Mouse (Mus musculus) C2C12 (cell line): Measurements from ENCODE around the gene Lyrm1. TPM values are rescaled to one million over a fixed set of nuclear protein-coding genes. Genes with fewer than 3 reads are reported as not detected.

Experiments used
- H3K27me3 ChIP-seq: one replicate; pipeline ENCODE4 v1.6.1; 2011; ENCODE audit not compliant: control insufficient read depth, insufficient read depth, insufficient read length
- H3K36me3 ChIP-seq: one replicate; pipeline ENCODE4 v1.6.1; 2011; ENCODE audit not compliant: control insufficient read depth, insufficient read depth
- H3K4me3 ChIP-seq: one replicate; pipeline ENCODE4 v1.5.1; 2011; ENCODE audit warnings: mild to moderate bottlenecking, control low read depth; ENCODE audit not compliant: poor library complexity, insufficient read depth, severe bottlenecking
- H3K79me2 ChIP-seq: one replicate; pipeline ENCODE4 v1.6.1; 2011; ENCODE audit not compliant: control insufficient read depth, insufficient read depth
- H3K79me3 ChIP-seq: one replicate; pipeline ENCODE4 v1.6.1; 2011; ENCODE audit warnings: low read depth, control low read depth
- H3ac ChIP-seq: one replicate; pipeline ENCODE3; 2011; ENCODE audit warnings: low read depth; ENCODE audit not compliant: control insufficient read depth, insufficient read length
- CEBPB ChIP-seq: IDR thresholded peaks from one replicate; pipeline ENCODE4 v1.6.1; 2011; ENCODE audit warnings: low read depth, mild to moderate bottlenecking, control low read depth, moderate library complexity
- CTCF ChIP-seq: IDR thresholded peaks from one replicate; pipeline ENCODE4 v1.5.1; 2011; ENCODE audit not compliant: control insufficient read depth, insufficient read depth, insufficient read length
- FOSL1 ChIP-seq: IDR thresholded peaks from one replicate; pipeline ENCODE4 v1.8.0; 2011; ENCODE audit warnings: mild to moderate bottlenecking, low read length; ENCODE audit not compliant: poor library complexity, insufficient read depth, severe bottlenecking
- MAX ChIP-seq: IDR thresholded peaks from one replicate; pipeline ENCODE4 v1.6.1; 2011; ENCODE audit warnings: mild to moderate bottlenecking, control low read depth
- MYOD1 ChIP-seq: IDR thresholded peaks from one replicate; pipeline ENCODE4 v1.6.1; 2011; ENCODE audit warnings: low read depth; ENCODE audit not compliant: control insufficient read depth, insufficient read length
- MYOG ChIP-seq: IDR thresholded peaks from one replicate; pipeline ENCODE4 v1.6.1; 2011; ENCODE audit not compliant: control insufficient read depth, insufficient read length; ENCODE audit errors: extremely low read depth
- USF1 ChIP-seq: IDR thresholded peaks from one replicate; pipeline ENCODE4 v1.6.1; 2011; ENCODE audit warnings: low read depth, mild to moderate bottlenecking, control low read depth, moderate library complexity
- polyA plus RNA-seq: library from polyadenylated mRNA; unstranded; fragments of >200 nt; fragmentation: generic; extraction: Trizol; gene quantifications from one replicate; pipeline ENCODE4 v1.2.1, GENCODE M21; 2012; ENCODE audit warnings: missing spikeins

Gene Lyrm1
- polyA plus RNA-seq, 1 experiment: 2.2 TPM

DNA sequence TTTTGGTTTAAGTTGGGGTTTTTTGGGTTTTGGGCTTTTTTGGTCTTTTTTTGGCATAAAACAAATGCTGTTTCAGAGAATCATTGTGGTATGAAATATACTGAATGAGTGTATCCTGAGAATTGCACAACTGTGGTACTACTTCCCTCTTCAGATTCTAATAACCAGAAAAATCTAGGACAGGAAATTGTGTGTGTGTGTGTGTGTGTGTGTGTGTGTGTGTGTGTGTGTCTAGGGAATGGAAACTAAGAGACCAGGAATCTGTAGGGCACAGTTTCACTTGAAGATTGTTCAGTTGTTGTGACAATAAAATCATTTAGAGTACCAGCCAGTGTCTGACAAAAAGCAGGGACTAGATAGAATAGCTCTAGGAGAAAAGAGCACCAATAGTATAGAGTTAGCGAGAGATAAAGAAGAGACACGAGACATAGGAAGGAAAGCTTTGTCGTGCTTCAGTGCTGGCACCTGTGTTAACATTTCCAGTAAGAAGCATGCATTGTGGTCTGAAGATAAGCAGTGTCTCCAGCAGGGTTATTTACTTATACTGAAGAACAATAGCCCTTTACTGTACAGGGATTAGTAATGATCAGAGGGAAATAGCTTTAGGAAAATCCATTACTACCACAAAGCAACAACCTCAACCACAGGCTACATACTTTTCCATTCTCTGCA, 3.9 kb downstream of the Lyrm1 start:
- H3K4me3 ChIP-seq: no peak overlapping the region
- no peak for TF ChIP-seq FOSL1
- TF ChIP-seq CEBPB: no peak
- no peak for TF ChIP-seq CTCF
- TF ChIP-seq USF1: no peak
- TF ChIP-seq MYOD1: no peak
- no peak for TF ChIP-seq MYOG
- no peak for TF ChIP-seq MAX
- H3K27me3 ChIP-seq: no peaks in the 10 kb centered on the region
- no peaks in the 10 kb centered on the region for H3K36me3 ChIP-seq
- H3K79me2 ChIP-seq: peaks cover 9% of the 10 kb centered on the region
- no peak overlapping the region for H3ac ChIP-seq
- H3K79me3 ChIP-seq: no peaks in the 10 kb centered on the region

DNA sequence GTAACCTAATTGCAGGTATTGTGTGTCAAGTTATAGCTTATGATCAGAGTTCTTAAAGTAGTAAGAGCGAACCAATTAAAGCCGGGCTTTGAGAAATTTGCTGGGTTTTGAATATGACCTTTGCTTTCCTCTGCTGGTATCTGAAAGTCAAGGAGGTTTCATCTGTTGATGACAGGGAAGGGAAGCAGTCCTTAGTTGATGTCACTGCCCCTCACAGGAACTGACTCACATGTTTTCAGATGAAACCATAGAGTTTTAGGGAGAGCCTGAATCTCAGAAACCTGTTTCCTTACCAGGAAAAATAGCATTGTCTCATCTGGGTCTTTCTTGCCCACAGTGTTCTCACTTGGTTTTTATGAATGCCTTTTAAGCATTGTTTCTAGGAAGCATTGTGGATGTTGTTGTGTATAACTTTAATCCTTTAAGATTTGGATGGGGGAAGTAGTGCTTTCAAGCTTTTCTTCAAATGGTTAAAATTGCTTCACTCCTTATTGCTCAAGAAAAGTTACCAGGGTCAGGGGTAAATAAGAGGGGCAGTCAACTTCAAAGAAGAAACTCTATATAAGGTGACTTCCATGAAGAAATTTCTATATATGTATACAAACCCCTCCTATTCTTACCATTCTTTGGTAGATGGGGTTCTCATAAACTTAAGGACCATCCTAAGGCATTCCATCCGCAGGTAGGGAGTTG, 11.0 kb downstream of the Lyrm1 start:
- H3K79me3 ChIP-seq: no peaks in the 10 kb centered on the region
- no peak overlapping the region for H3K4me3 ChIP-seq
- no peaks in the 10 kb centered on the region for H3K79me2 ChIP-seq
- TF ChIP-seq FOSL1: no peak
- TF ChIP-seq MYOG: no peak
- TF ChIP-seq MAX: no peak
- no peak for TF ChIP-seq CTCF
- TF ChIP-seq MYOD1: no peak
- TF ChIP-seq CEBPB: no peak
- TF ChIP-seq USF1: no peak
- H3K36me3 ChIP-seq: no peaks in the 10 kb centered on the region
- H3ac ChIP-seq: no peak overlapping the region
- no peaks in the 10 kb centered on the region for H3K27me3 ChIP-seq

DNA sequence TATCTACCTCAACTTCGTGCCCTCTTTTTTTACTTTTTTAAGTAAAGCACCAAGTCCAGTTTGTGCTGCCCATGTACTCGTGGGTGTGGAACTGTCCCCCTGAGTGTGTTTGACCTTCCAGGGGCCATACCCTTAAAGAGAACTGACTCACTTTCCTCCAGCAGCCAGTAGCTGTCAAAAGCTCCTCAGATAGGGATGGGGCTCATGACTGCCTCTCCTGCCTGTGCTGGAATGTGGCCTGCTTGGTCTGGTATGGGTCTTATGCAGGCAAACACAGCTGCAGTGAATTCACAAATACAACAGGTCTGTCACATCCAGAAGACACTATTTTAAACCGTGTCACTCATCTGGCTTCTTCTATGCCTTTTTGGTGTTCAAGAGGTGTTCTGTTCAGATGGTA, 16.1 kb downstream of the Lyrm1 start:
- H3K27me3 ChIP-seq: no peaks in the 10 kb centered on the region
- no peak overlapping the region for H3ac ChIP-seq
- no peaks in the 10 kb centered on the region for H3K79me3 ChIP-seq
- no peaks in the 10 kb centered on the region for H3K79me2 ChIP-seq
- H3K36me3 ChIP-seq: no peaks in the 10 kb centered on the region
- TF ChIP-seq CEBPB: no peak
- TF ChIP-seq CTCF: no peak
- no peak for TF ChIP-seq MAX
- no peak for TF ChIP-seq USF1
- TF ChIP-seq MYOG: no peak
- no peak for TF ChIP-seq MYOD1
- no peak for TF ChIP-seq FOSL1
- H3K4me3 ChIP-seq: no peak overlapping the region

DNA sequence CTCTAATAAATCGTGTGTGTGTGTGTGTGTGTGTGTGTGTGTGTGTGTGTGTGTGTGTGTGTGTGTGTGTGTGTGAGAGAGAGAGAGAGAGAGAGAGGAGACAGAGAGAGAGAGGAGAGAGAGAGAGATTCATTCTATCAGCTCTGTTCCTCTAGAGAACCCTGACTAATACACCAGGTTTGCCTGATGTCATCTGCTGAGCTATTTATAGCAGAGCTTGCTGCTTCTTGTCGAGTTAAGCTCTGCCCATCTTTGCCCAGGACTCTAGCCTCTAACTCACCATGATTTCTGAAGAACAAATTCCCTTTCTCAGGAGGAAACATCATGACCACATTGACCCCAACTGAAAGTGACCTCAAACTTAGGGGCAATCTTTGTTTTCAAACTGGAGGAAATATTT, 24.8 kb downstream of the Lyrm1 start:
- Histone ChIP-seq H3K4me3 (no peak overlapping the region), H3K79me3 (no peaks in the 10 kb centered on the region), H3K36me3 (no peaks in the 10 kb centered on the region), H3ac (no peak overlapping the region), H3K27me3 (no peaks in the 10 kb centered on the region), H3K79me2 (no peaks in the 10 kb centered on the region)
- no peak for TF ChIP-seq CEBPB
- TF ChIP-seq MYOD1: no peak
- no peak for TF ChIP-seq USF1
- no peak for TF ChIP-seq MYOG
- TF ChIP-seq CTCF: no peak
- no peak for TF ChIP-seq FOSL1
- no peak for TF ChIP-seq MAX

DNA sequence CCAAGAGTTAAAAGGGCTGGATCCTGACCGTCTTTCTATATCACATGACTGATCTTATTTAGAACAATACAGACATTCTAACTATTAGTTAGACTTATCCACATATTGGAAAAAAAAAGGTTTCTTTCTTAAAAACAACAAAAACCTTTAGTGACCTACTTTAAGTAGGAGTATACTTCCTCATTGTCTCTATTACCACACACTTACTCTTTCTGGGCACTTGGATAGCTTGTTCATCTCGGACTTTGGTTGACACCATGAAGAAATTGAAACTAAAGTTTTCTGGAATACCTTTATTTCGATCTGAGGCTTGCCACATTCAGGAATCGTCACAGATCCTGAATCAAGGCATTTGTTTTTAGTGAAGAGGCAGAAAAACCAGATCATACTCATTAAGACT, 25.4 kb downstream of the Lyrm1 start:
- no peak for TF ChIP-seq MYOG
- no peak for TF ChIP-seq FOSL1
- TF ChIP-seq MAX: no peak
- no peak for TF ChIP-seq CTCF
- no peak for TF ChIP-seq CEBPB
- no peak for TF ChIP-seq MYOD1
- TF ChIP-seq USF1: no peak
- H3K36me3 ChIP-seq: no peaks in the 10 kb centered on the region

More for the DNA sequence above, 25.4 kb downstream of the Lyrm1 start:
- no peaks in the 10 kb centered on the region for H3K79me2 ChIP-seq
- no peak overlapping the region for H3ac ChIP-seq
- H3K79me3 ChIP-seq: no peaks in the 10 kb centered on the region
- no peak overlapping the region for H3K4me3 ChIP-seq
- no peaks in the 10 kb centered on the region for H3K27me3 ChIP-seq
